Mouse (Mus musculus): ENCODE results near the gene Iqch.

DNA sequence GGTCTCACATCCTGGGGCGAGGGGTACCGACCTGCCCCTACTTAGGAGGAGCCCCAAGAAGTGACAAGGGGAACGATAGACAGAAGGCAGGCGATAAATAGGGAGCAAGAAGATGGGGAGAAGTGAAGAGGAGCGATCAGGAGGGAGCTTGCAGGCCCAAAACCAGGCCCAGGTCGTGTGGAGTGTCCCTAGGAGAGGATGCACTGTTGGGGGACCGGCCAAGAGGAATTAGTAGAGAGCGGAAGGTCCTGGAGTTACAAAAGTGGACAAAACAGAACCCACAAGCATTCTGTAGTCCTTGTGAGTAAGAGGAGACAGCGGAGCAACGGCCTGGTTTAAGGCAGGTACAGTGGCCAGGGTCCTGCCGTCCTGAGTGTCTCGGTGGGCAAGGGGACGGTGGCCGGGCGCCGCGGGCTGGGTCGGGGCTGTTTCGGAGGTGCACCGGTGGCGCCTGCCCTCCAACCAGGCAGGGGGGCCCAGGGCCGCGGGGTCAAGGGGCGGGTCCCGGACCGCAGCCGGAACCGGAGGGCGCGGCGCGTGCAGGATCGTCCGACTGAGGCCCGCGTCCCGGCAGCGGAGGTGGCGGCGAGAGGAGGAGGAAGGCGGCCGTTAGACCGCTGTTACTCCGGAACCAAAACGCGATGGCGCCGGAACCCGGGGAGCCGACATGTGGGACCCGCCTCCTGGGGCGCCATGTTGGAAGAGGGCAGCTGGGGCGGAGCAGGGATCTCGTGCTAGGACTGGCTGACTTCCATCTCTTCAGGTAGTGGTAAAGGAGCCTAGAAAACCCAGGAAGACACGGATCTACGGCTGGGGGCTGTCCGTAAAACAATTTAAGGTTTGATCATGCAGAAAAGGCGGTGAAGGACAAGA, 224.8 kb downstream of the Iqch start, which contains the start of gene Map2k5:
- TF ChIP-seq CTCF (IDR thresholded peaks at IDR 0.05; ENCODE audit: borderline replicate concordance, insufficient read depth, low read depth, low read length), result no peak
- peak; percentile 59; the same call in 1 of the 2 replicates for TF ChIP-seq POLR2A (IDR thresholded peaks at IDR 0.05; ENCODE audit: borderline replicate concordance, insufficient read depth, low read length)
